Mouse (Mus musculus) heart, adult 2 months (tissue): ENCODE data around the gene Pou4f1. TPM values are rescaled to one million over a fixed set of nuclear protein-coding genes. Genes with fewer than 3 reads are reported as not detected.

Source experiments
- DNase-seq, 2 experiments: peaks; one replicate each; pipeline ENCODE4 v3.0.0; 2021
- H3K27ac ChIP-seq: fragments of 200-600 bp; 2 replicates; pipeline ENCODE4 v1.8.1; 2022
- H3K27me3 ChIP-seq: fragments of 200-500 bp; 2 replicates; pipeline ENCODE4 v1.6.1; 2012; ENCODE audit warnings: mild to moderate bottlenecking, low read length, inconsistent platforms, mixed read lengths; ENCODE audit not compliant: control insufficient read depth, insufficient read depth
- H3K36me3 ChIP-seq: fragments of 200-500 bp; 2 replicates; pipeline ENCODE4 v1.6.1; 2012; ENCODE audit warnings: low read length, inconsistent platforms; ENCODE audit not compliant: control insufficient read depth, insufficient read depth
- H3K4me1 ChIP-seq: fragments of 200-500 bp; 2 replicates; pipeline ENCODE4 v1.6.1; 2011; ENCODE audit warnings: low read length; ENCODE audit not compliant: control insufficient read depth, insufficient read depth
- H3K4me3 ChIP-seq: fragments of 200-600 bp; 2 replicates; pipeline ENCODE4 v1.8.1; 2022
- H3K79me2 ChIP-seq: fragments of 200-500 bp; replicated peaks from 2 replicates; pipeline ENCODE4 v1.6.1; 2012; ENCODE audit warnings: mild to moderate bottlenecking, inconsistent platforms, low read length, moderate library complexity, mixed read lengths; ENCODE audit not compliant: control insufficient read depth, insufficient read depth
- H3K9ac ChIP-seq: fragments of 200-500 bp; 2 replicates; pipeline ENCODE4 v1.6.1; 2012; ENCODE audit warnings: low read depth, mild to moderate bottlenecking, control low read depth, inconsistent platforms, low read length, mixed read lengths
- CTCF ChIP-seq: fragments of 200-600 bp; IDR thresholded peaks from 2 replicates; pipeline ENCODE4 v1.8.1; 2022; ENCODE audit warnings: antibody characterized with exemption, mild to moderate bottlenecking, moderate library complexity
- EP300 ChIP-seq: fragments of 200-500 bp; IDR thresholded peaks from 2 replicates; pipeline ENCODE4 v1.6.1; 2011; ENCODE audit warnings: low read depth, low read length, control low read depth; ENCODE audit not compliant: insufficient read depth
- POLR2A ChIP-seq: fragments of 200-500 bp; IDR thresholded peaks from 2 replicates; pipeline ENCODE4 v1.6.1; 2011; ENCODE audit warnings: mild to moderate bottlenecking, low read depth, low read length, control low read depth; ENCODE audit not compliant: insufficient read depth
- whole genome bisulfite sequencing: fragments of 180-500 bp; shearing (Covaris S2); methylation state at CpG from one replicate; pipeline ENCODE4 v1.1.7; 2018; 5-methylcytosine and 5-hydroxymethylcytosine counted together
- intact Hi-C: fragments of 180-260 bp; cut with DNase I; formaldehyde crosslinking; loops from one replicate; pipeline ENCODE4 v1.15.1; 2025
- polyA plus RNA-seq: library from polyadenylated mRNA; depleted of rRNA; stranded (reverse); fragments of >200 nt; gene quantifications from 2 replicates; pipeline ENCODE4 v1.2.3, GENCODE M21; 2012
- total RNA-seq, 2 experiments: library from RNA; stranded (reverse); gene quantifications; 2 replicates each; pipeline ENCODE4 v1.2.3; 2021

The Pou4f1 gene
- total and polyA plus RNA-seq, 3 experiments, result 0.02 to 0.18 (median 0.16) TPM

- 12% methylated on average over 5 of the region's 5 CpGs for WGBS
- Histone ChIP-seq H3K27me3 (peaks cover 34% of the 10 kb centered on the region), H3K36me3 (no peaks in the 10 kb centered on the region), H3K27ac (no peak overlapping the region), H3K9ac (no peak overlapping the region), H3K79me2 (no peaks in the 10 kb centered on the region), H3K4me1 (peaks cover 1% of the 10 kb centered on the region; the same call in 1 of the 2 replicates), H3K4me3 (no peak overlapping the region)
- intact Hi-C loops, result no loop called here
- TF ChIP-seq POLR2A, result no peak
- no peak for TF ChIP-seq EP300
- TF ChIP-seq CTCF, result no peak
- no peak for DNase-seq
Observed at GRCm38 (mm10) chr14:104464841-104465240, 3.0 kb downstream of the Pou4f1 start.

DNA sequence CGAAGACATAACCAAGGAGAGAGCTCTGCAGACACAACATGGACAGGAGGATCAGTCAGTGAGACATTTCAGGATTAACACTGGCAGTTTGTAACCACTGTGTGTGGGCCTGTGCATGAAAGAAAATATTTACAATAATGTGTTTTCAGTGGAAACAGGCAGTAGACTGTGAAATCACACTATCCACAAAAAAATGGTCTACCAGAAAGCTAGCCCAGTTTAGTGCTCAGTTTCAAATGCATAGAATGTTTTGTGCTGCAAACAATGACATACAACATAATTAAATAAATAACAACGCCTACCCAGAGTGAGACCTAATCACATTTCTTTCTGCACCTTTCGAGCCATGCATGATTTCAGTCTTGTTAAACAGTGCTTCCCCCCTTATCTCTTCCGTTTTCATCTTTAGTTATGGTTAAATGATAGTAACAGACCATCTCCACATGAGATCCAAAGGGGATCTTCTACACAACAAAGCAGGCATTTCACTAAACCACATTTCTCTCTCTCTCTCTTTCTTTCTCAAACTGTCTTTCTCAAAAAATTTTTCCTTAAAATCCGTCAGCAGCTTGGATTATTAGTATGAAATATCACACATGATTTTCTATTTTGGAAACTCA is 4.1 kb downstream of the Pou4f1 start:
- no peak for TF ChIP-seq EP300
- TF ChIP-seq CTCF, result no peak
- TF ChIP-seq POLR2A, result no peak
- Histone ChIP-seq H3K27me3 (peaks cover 37% of the 10 kb centered on the region), H3K79me2 (no peaks in the 10 kb centered on the region), H3K27ac (no peak overlapping the region), H3K4me1 (peaks cover 1% of the 10 kb centered on the region; the same call in 1 of the 2 replicates), H3K4me3 (no peak overlapping the region), H3K36me3 (no peaks in the 10 kb centered on the region), H3K9ac (no peak overlapping the region)
- WGBS, result 10% methylated on average over 5 of the region's 5 CpGs
- intact Hi-C loops, result no loop called here
- DNase-seq, result no peak

- no peak for DNase-seq
Observed at GRCm38 (mm10) chr14:104461286-104462240, 6.2 kb downstream of the Pou4f1 start.

GRCm38 (mm10) chr14:104460325-104461285 is 7.2 kb downstream of the Pou4f1 start:
- TF ChIP-seq POLR2A (no peak), CTCF (no peak), EP300 (no peak)
- no peak for DNase-seq
- intact Hi-C loops, result no loop called here
- Histone ChIP-seq H3K27me3 (peaks cover 26% of the 10 kb centered on the region), H3K9ac (no peak overlapping the region), H3K4me3 (no peak overlapping the region), H3K27ac (no peak overlapping the region), H3K4me1 (no peaks in the 10 kb centered on the region), H3K36me3 (no peaks in the 10 kb centered on the region), H3K79me2 (no peaks in the 10 kb centered on the region)
- WGBS, result 5% methylated on average over 59 of the region's 59 CpGs

More at GRCm38 (mm10) chr14:104461286-104462240, 6.2 kb downstream of the Pou4f1 start:
- no peak overlapping the region for H3K4me3 ChIP-seq
- TF ChIP-seq CTCF, result no peak
- no peak for TF ChIP-seq EP300
- TF ChIP-seq POLR2A, result no peak
- intact Hi-C loops, result no loop called here
- 4% methylated on average over 10 of the region's 10 CpGs for WGBS
- H3K27me3 ChIP-seq, result peaks cover 31% of the 10 kb centered on the region
- H3K9ac ChIP-seq, result no peak overlapping the region
- H3K79me2 ChIP-seq, result no peaks in the 10 kb centered on the region
- peaks cover 1% of the 10 kb centered on the region; the same call in 1 of the 2 replicates for H3K4me1 ChIP-seq
- no peaks in the 10 kb centered on the region for H3K36me3 ChIP-seq
- no peak overlapping the region for H3K27ac ChIP-seq

- 2% methylated on average over 25 of the region's 25 CpGs for WGBS
- Histone ChIP-seq H3K4me1 (no peaks in the 10 kb centered on the region), H3K36me3 (no peaks in the 10 kb centered on the region), H3K79me2 (no peaks in the 10 kb centered on the region), H3K27ac (no peak overlapping the region), H3K9ac (no peak overlapping the region), H3K27me3 (peaks cover 18% of the 10 kb centered on the region), H3K4me3 (no peak overlapping the region)
- intact Hi-C loops, result no loop called here
- DNase-seq, result peak in 1 of 2 experiments; percentile 4
- TF ChIP-seq CTCF, result no peak
- TF ChIP-seq EP300, result no peak
- no peak for TF ChIP-seq POLR2A
Observed at GRCm38 (mm10) chr14:104459513-104460111, 8.2 kb downstream of the Pou4f1 start.
